Mouse (Mus musculus) hindbrain, embryonic 15.5 days (tissue): Measurements from ENCODE around the gene Frmd4b. TPM values are rescaled to one million over a fixed set of nuclear protein-coding genes. Genes with fewer than 3 reads are reported as not detected.

Experiments used
- ATAC-seq: fragments of 200-750 bp; cut with Nextera tagmentation; 2 replicates; pipeline ENCODE4 v1.8.0; 2017; ENCODE audit warnings: low read depth, moderate number of reproducible peaks, moderate TSS enrichment; ENCODE audit not compliant: low FRiP score
- H3K27ac ChIP-seq: fragments of 300-500 bp; sonication (generic); replicated peaks from 2 replicates; pipeline ENCODE4 v1.5.1; 2015; ENCODE audit warnings: mild to moderate bottlenecking, inconsistent platforms
- H3K27me3 ChIP-seq: fragments of 300-500 bp; sonication (generic); 2 replicates; pipeline ENCODE4 v1.6.1; 2015; ENCODE audit warnings: control low read depth, inconsistent platforms
- H3K36me3 ChIP-seq: fragments of 300-500 bp; sonication (generic); 2 replicates; pipeline ENCODE4 v1.6.1; 2015; ENCODE audit warnings: control low read depth, inconsistent platforms
- H3K4me1 ChIP-seq: fragments of 300-500 bp; sonication (generic); replicated peaks from 2 replicates; pipeline ENCODE4 v1.6.1; 2015; ENCODE audit warnings: control low read depth, inconsistent platforms
- H3K4me2 ChIP-seq: fragments of 300-500 bp; sonication (generic); 2 replicates; pipeline ENCODE4 v1.6.1; 2015; ENCODE audit warnings: moderate library complexity, mild to moderate bottlenecking, inconsistent platforms
- H3K4me3 ChIP-seq: fragments of 300-500 bp; sonication (generic); 2 replicates; pipeline ENCODE4 v1.5.1; 2015; ENCODE audit warnings: mild to moderate bottlenecking, inconsistent platforms
- H3K9ac ChIP-seq: fragments of 300-500 bp; sonication (generic); 2 replicates; pipeline ENCODE4 v1.6.1; 2015; ENCODE audit warnings: inconsistent platforms
- H3K9me3 ChIP-seq: fragments of 300-500 bp; sonication (generic); 2 replicates; pipeline ENCODE4 v1.6.1; 2016; ENCODE audit warnings: control low read depth, inconsistent platforms
- WGBS: fragments of 180-500 bp; shearing (Covaris S2); methylation state at CpG from one replicate; pipeline ENCODE4 v1.1.7; 2015; 5-methylcytosine and 5-hydroxymethylcytosine counted together
- polyA plus RNA-seq: library from polyadenylated mRNA; unstranded; fragments of >200 nt; fragmentation: Nextera tagmentation; extraction: Ambion mirVana; gene quantifications from 2 replicates; pipeline ENCODE4 v1.2.1, GENCODE M21; 2015

The Frmd4b gene
- polyA plus RNA-seq, 1 experiment from 2014 or later, result 22.7 TPM

- no peak overlapping the region for H3K4me2 ChIP-seq
- H3K9me3 ChIP-seq, result no peaks in the 10 kb centered on the region
- no peaks in the 10 kb centered on the region for H3K36me3 ChIP-seq
- H3K27ac ChIP-seq, result no peak overlapping the region
- ATAC-seq, result no peak
- H3K4me1 ChIP-seq, result no peaks in the 10 kb centered on the region
- no peak overlapping the region for H3K4me3 ChIP-seq
- H3K27me3 ChIP-seq, result no peaks in the 10 kb centered on the region
- H3K9ac ChIP-seq, result no peak overlapping the region
- WGBS, result 52% methylated on average over 6 of the region's 6 CpGs
Observed at GRCm38 (mm10) chr6:97250966-97251365, 366.4 kb downstream of the Frmd4b start.

GRCm38 (mm10) chr6:97245200-97245599 lies 372.1 kb downstream of the Frmd4b start:
- Histone ChIP-seq H3K4me1 (no peaks in the 10 kb centered on the region), H3K4me2 (no peak overlapping the region), H3K9ac (no peak overlapping the region), H3K27me3 (no peaks in the 10 kb centered on the region), H3K36me3 (no peaks in the 10 kb centered on the region), H3K4me3 (no peak overlapping the region), H3K9me3 (no peaks in the 10 kb centered on the region), H3K27ac (no peak overlapping the region)
- ATAC-seq, result no peak

GRCm38 (mm10) chr6:97242522-97242921 lies 374.8 kb downstream of the Frmd4b start:
- 95% methylated on average over 4 of the region's 4 CpGs for WGBS
- no peak overlapping the region for H3K4me2 ChIP-seq
- H3K4me3 ChIP-seq, result no peak overlapping the region
- no peaks in the 10 kb centered on the region for H3K9me3 ChIP-seq
- H3K27ac ChIP-seq, result no peak overlapping the region
- H3K4me1 ChIP-seq, result no peaks in the 10 kb centered on the region
- ATAC-seq, result no peak
- H3K27me3 ChIP-seq, result no peaks in the 10 kb centered on the region
- H3K9ac ChIP-seq, result no peak overlapping the region
- H3K36me3 ChIP-seq, result no peaks in the 10 kb centered on the region

GRCm38 (mm10) chr6:97240092-97240491 lies 377.2 kb downstream of the Frmd4b start:
- 79% methylated on average over 5 of the region's 5 CpGs for WGBS
- Histone ChIP-seq H3K4me2 (no peak overlapping the region), H3K9ac (no peak overlapping the region), H3K27me3 (no peaks in the 10 kb centered on the region), H3K4me1 (no peaks in the 10 kb centered on the region), H3K4me3 (no peak overlapping the region), H3K9me3 (no peaks in the 10 kb centered on the region), H3K27ac (no peak overlapping the region), H3K36me3 (0 out of 2 replicates have a peak, but pooled peaks cover 3% of the 10 kb centered on the region)
- no peak for ATAC-seq

GRCm38 (mm10) chr6:97239360-97239759 lies 378.0 kb downstream of the Frmd4b start:
- H3K9me3 ChIP-seq, result no peaks in the 10 kb centered on the region
- no peak overlapping the region for H3K4me2 ChIP-seq
- 95% methylated on average over 6 of the region's 6 CpGs for WGBS
- no peak overlapping the region for H3K4me3 ChIP-seq
- 0 out of 2 replicates have a peak, but pooled peaks cover 4% of the 10 kb centered on the region for H3K36me3 ChIP-seq
- H3K27me3 ChIP-seq, result no peaks in the 10 kb centered on the region
- H3K9ac ChIP-seq, result no peak overlapping the region
- no peak overlapping the region for H3K27ac ChIP-seq
- ATAC-seq, result no peak
- H3K4me1 ChIP-seq, result no peaks in the 10 kb centered on the region

Other genes with a start within 250 kb of the Frmd4b start
- 2.1 and 2.4 TPM in 2 replicates for gene Mitf, start 189.5 kb upstream of the Frmd4b start, polyA plus RNA-seq